11 mouse cellular contexts compared by ENCODE assay signal in the genomic region with DNA sequence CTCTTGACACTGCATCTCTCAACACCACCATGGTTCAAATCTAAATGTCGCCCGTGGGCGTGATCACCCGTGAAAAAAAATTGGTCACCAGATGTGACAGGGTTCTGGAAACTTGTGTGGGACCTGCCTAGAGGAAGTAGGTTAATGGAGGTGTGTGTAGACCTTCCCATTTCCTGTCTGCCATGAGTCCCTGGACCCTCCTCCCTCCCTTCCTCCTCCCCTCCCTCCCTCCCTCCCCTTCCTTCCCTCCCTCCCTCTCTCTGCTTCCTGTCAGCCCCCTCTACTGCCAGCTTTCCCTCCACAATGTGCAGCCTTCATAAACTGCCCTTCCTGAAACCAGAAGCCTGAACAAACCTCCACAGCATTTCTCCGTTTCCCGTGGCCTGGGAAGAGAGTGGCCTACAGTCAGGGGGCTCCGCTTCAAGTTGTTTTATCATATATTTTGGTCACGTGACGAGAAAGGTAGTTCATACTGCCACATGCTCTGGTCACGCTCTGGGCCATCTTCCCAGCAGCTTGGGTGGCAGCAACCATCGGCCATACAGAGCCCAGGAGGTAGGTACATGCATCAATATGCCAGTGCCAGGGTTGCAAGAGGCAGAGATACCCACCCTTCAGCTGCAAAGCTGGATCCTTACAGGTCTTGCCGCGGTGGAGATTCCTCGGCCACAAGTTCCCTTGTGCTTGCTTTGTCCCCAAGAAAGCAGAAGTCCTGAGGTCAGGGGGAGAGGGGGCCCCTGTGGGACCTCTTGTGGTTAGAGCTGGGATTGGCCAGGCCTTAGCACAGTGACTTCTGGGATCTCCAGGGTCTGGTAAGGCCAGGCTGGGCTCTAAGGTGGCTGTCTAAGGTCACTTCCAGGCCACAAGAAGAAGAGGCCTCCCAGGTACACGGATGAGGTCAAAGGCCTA. TPM values are rescaled to one million over a fixed set of nuclear protein-coding genes. Genes with fewer than 3 reads are reported as not detected.
DNase-seq lines count a peak whose midpoint lies in the region; ATAC-seq and TF ChIP-seq lines count a peak whose summit lies in the region.
"Had no signal": no experiment of that assay in that cellular context is flagged by ENCODE, and none has a peak within 500 bp of the region (broad histone marks: within the 10 kb centered on the region; RNA-seq: fewer than 3 reads in every experiment).

No protein-coding gene starts in this region.

- no peak overlapping the region for H3K4me3 ChIP-seq in intestine, postnatal 0 days (ENCODE audit: low read depth, low read length)
- no peak overlapping the region for H3K4me3 ChIP-seq in intestine, embryonic 16.5 days (ENCODE audit: low read length)
- H3K4me3 ChIP-seq in embryonic facial prominence, embryonic 10.5 days, result no peak overlapping the region
- no peak overlapping the region for H3K4me3 ChIP-seq in hindbrain, postnatal 0 days (ENCODE audit: low read length)
- H3K4me3 ChIP-seq: embryonic facial prominence, embryonic 12.5 days; hindbrain, embryonic 12.5 days; lung, embryonic 15.5 days had no signal

- no peaks in the 10 kb centered on the region for H3K27me3 ChIP-seq in intestine, postnatal 0 days (replicated peaks; ENCODE audit: control insufficient read depth, insufficient read depth, low read length)
- no peaks in the 10 kb centered on the region for H3K27me3 ChIP-seq in intestine, embryonic 16.5 days (replicated peaks; ENCODE audit: control insufficient read depth, insufficient read depth, low read length)
- no peaks in the 10 kb centered on the region for H3K27me3 ChIP-seq in embryonic facial prominence, embryonic 10.5 days (replicated peaks; ENCODE audit: low read depth, poor library complexity, severe bottlenecking)
- no peaks in the 10 kb centered on the region for H3K27me3 ChIP-seq in hindbrain, postnatal 0 days (ENCODE audit: insufficient read depth, low read length)
- H3K27me3 ChIP-seq: embryonic facial prominence, embryonic 12.5 days; lung, embryonic 15.5 days had no signal

- ATAC-seq in intestine, postnatal 0 days, result no peak
- no peak for ATAC-seq in intestine, embryonic 16.5 days
- peak; percentile 82 for ATAC-seq in megakaryocyte progenitor cell, adult 5-6 weeks (replicated peaks; ENCODE audit: poor library complexity)
- no peak for ATAC-seq in hindbrain, postnatal 0 days

- H3K4me1 ChIP-seq in intestine, postnatal 0 days (replicated peaks; ENCODE audit: control insufficient read depth, insufficient read depth, low read length), result peaks cover 12% of the 10 kb centered on the region; the same call in 1 of the 2 replicates
- H3K4me1 ChIP-seq in intestine, embryonic 16.5 days (ENCODE audit: control insufficient read depth, insufficient read depth, low read length), result peaks cover 19% of the 10 kb centered on the region
- peaks cover 46% of the 10 kb centered on the region for H3K4me1 ChIP-seq in embryonic facial prominence, embryonic 10.5 days
- H3K4me1 ChIP-seq in hindbrain, postnatal 0 days (ENCODE audit: insufficient read depth, low read length), result no peaks in the 10 kb centered on the region

- H3K9me3 ChIP-seq in intestine, postnatal 0 days (ENCODE audit: control insufficient read depth), result no peaks in the 10 kb centered on the region
- no peaks in the 10 kb centered on the region for H3K9me3 ChIP-seq in intestine, embryonic 16.5 days (ENCODE audit: control insufficient read depth, low read length)
- no peaks in the 10 kb centered on the region for H3K9me3 ChIP-seq in embryonic facial prominence, embryonic 10.5 days
- H3K9me3 ChIP-seq in hindbrain, postnatal 0 days (ENCODE audit: low read length), result no peaks in the 10 kb centered on the region
- H3K9me3 ChIP-seq: embryonic facial prominence, embryonic 12.5 days; hindbrain, embryonic 12.5 days; lung, embryonic 15.5 days had no signal

- peak; percentile 49 for TF ChIP-seq CTCF in intestine, postnatal 0 days (IDR thresholded peaks at IDR 0.05; ENCODE audit: low read depth)
- TF ChIP-seq CTCF in hindbrain, postnatal 0 days (IDR thresholded peaks at IDR 0.05; ENCODE audit: low read depth), result no peak

- WGBS in intestine, postnatal 0 days, result 76% methylated on average over 15 of the region's 15 CpGs
- 68% methylated on average over 15 of the region's 15 CpGs for WGBS in intestine, embryonic 16.5 days
- WGBS in embryonic facial prominence, embryonic 10.5 days, result 76% methylated on average over 15 of the region's 15 CpGs
- 82% methylated on average over 15 of the region's 15 CpGs for WGBS in hindbrain, postnatal 0 days

- H3K27ac ChIP-seq in intestine, postnatal 0 days (ENCODE audit: low read depth, low read length), result no peak overlapping the region
- no peak overlapping the region for H3K27ac ChIP-seq in intestine, embryonic 16.5 days (ENCODE audit: low read length)
- H3K27ac ChIP-seq in embryonic facial prominence, embryonic 10.5 days (replicated peaks), result peak overlapping the region; percentile 57
- H3K27ac ChIP-seq in hindbrain, postnatal 0 days, result no peak overlapping the region
- H3K27ac ChIP-seq: embryonic facial prominence, embryonic 12.5 days; hindbrain, embryonic 12.5 days; lung, embryonic 15.5 days had no signal

- DNase-seq in CD4-positive helper T cell, adult 2 months (ENCODE audit: low read depth, low spot score), result peak; percentile 57
- no peak for DNase-seq in embryonic facial prominence, embryonic 10.5 days (ENCODE audit: low spot score)
- no peak for DNase-seq in hindbrain, postnatal 0 days (ENCODE audit: low spot score)
- no peak for DNase-seq in adipocyte (ENCODE audit: low spot score)
- DNase-seq in adrenal gland, postnatal 25 days, result no peak

- no peaks in the 10 kb centered on the region for H3K36me3 ChIP-seq in intestine, postnatal 0 days (ENCODE audit: control insufficient read depth, insufficient read depth)
- H3K36me3 ChIP-seq in intestine, embryonic 16.5 days (ENCODE audit: control insufficient read depth, insufficient read depth, low read length), result no peaks in the 10 kb centered on the region
- no peaks in the 10 kb centered on the region for H3K36me3 ChIP-seq in embryonic facial prominence, embryonic 10.5 days (replicated peaks)
- H3K36me3 ChIP-seq in hindbrain, postnatal 0 days (ENCODE audit: insufficient read depth, low read length), result no peaks in the 10 kb centered on the region
- H3K36me3 ChIP-seq: embryonic facial prominence, embryonic 12.5 days; hindbrain, embryonic 12.5 days; lung, embryonic 15.5 days had no signal

- no peak overlapping the region for H3K9ac ChIP-seq in intestine, postnatal 0 days (ENCODE audit: low read depth, low read length)
- no peak overlapping the region for H3K9ac ChIP-seq in intestine, embryonic 16.5 days (ENCODE audit: low read depth, low read length)
- H3K9ac ChIP-seq in hindbrain, postnatal 0 days (replicated peaks; ENCODE audit: low read length), result no peak overlapping the region
- H3K9ac ChIP-seq: embryonic facial prominence, embryonic 12.5 days; hindbrain, embryonic 12.5 days; lung, embryonic 15.5 days had no signal

- no peak overlapping the region for H3K4me2 ChIP-seq in intestine, postnatal 0 days (replicated peaks; ENCODE audit: low read depth)
- H3K4me2 ChIP-seq in intestine, embryonic 16.5 days (ENCODE audit: low read depth, low read length), result no peak overlapping the region
- H3K4me2 ChIP-seq in hindbrain, postnatal 0 days (ENCODE audit: low read depth, low read length), result no peak overlapping the region
- H3K4me2 ChIP-seq: embryonic facial prominence, embryonic 12.5 days; hindbrain, embryonic 12.5 days; lung, embryonic 15.5 days had no signal

RNA-seq across cellular contexts. Expression of gene Rbm38, which starts 41.4 kb away (rescaled TPM):
- polyA plus RNA-seq in intestine, postnatal 0 days (2015; fragmentation: Nextera tagmentation; extraction: Ambion mirVana), result 39.0 and 39.8 TPM in 2 replicates
- 62.6 and 64.6 TPM in 2 replicates for polyA plus RNA-seq in intestine, embryonic 16.5 days (2015; fragmentation: Nextera tagmentation; extraction: Ambion mirVana)
- polyA plus RNA-seq in embryonic facial prominence, embryonic 10.5 days (2016; fragmentation: Nextera tagmentation; extraction: Ambion mirVana), result 85.7 and 95.6 TPM in 2 replicates
- total RNA-seq in megakaryocyte progenitor cell, adult 5-6 weeks (2015), result 130 and 153 TPM in 2 replicates
- total RNA-seq in megakaryocyte progenitor cell, adult 5-6 weeks (2017), result 50.3 and 55.9 TPM in 2 replicates
- total RNA-seq in hindbrain, postnatal 0 days (2014; rRNA removed), result 12.6 and 17.0 TPM in 2 replicates
- polyA plus RNA-seq in hindbrain, postnatal 0 days (2015; fragmentation: Nextera tagmentation; extraction: Ambion mirVana), result 9.7 and 10.3 TPM in 2 replicates
- 24.7 and 29.3 TPM in 2 replicates for total RNA-seq in adrenal gland, postnatal 25 days (2021)

RNA-seq across cellular contexts. Expression of gene Ctcfl, which starts 57.6 kb away (rescaled TPM):
- 0.82 and 1.0 TPM in 2 replicates for polyA plus RNA-seq in intestine, postnatal 0 days (2015; fragmentation: Nextera tagmentation; extraction: Ambion mirVana)
- 0.22 and 0.23 TPM in 2 replicates for polyA plus RNA-seq in intestine, embryonic 16.5 days (2015; fragmentation: Nextera tagmentation; extraction: Ambion mirVana)
- 0.07 and 0.09 TPM in 2 replicates for polyA plus RNA-seq in embryonic facial prominence, embryonic 10.5 days (2016; fragmentation: Nextera tagmentation; extraction: Ambion mirVana)
- total RNA-seq in megakaryocyte progenitor cell, adult 5-6 weeks (2015), result not detected in 2 replicates
- not detected in 2 replicates for total RNA-seq in megakaryocyte progenitor cell, adult 5-6 weeks (2017)
- total RNA-seq in hindbrain, postnatal 0 days (2014; rRNA removed), result not detected in 2 replicates
- not detected in 2 replicates for polyA plus RNA-seq in hindbrain, postnatal 0 days (2015; fragmentation: Nextera tagmentation; extraction: Ambion mirVana)
- total RNA-seq in adrenal gland, postnatal 25 days (2021), result 0.09 TPM in 1 of 2 replicates, not detected in the other
